Mouse (Mus musculus): ENCODE measurements at regions not wholly inside any gene's neighbourhood (a gene's known extent, or its start where the extent isn't known, plus 50 kb on each side); places are given as distances from the start of the nearest gene placed in this dataset.
A peak's percentile ranks its signal among the peaks of the same experiment; 100 is the strongest.

GRCm38 (mm10) chr15:47485794-47486193 lies 6398.9 kb upstream of the Gm7489 start:
- no peak for DNase-seq (ENCODE audit: low read depth, low spot score)

GRCm38 (mm10) chr15:47521919-47522318 lies 6362.8 kb upstream of the Gm7489 start:
- DNase-seq (ENCODE audit: low read depth, low spot score): peak; percentile 1
